Mouse (Mus musculus) embryonic fibroblast, embryonic 13.5 days (primary cell): ENCODE data around the gene Trpm8. TPM values are rescaled to one million over a fixed set of nuclear protein-coding genes. Genes with fewer than 3 reads are reported as not detected.

Source experiments
- H3K27ac ChIP-seq: 2 replicates; pipeline ENCODE4 v1.5.1; 2012; ENCODE audit warnings: low read length, control low read depth, inconsistent platforms; ENCODE audit not compliant: insufficient read depth
- H3K4me1 ChIP-seq: 2 replicates; pipeline ENCODE4 v1.6.1; 2011; ENCODE audit warnings: low read length; ENCODE audit not compliant: control insufficient read depth, insufficient read depth
- H3K4me3 ChIP-seq: 2 replicates; pipeline ENCODE4 v1.5.1; 2011; ENCODE audit warnings: mild to moderate bottlenecking, control low read depth, low read length; ENCODE audit not compliant: insufficient read depth
- CTCF ChIP-seq: IDR thresholded peaks from 2 replicates; pipeline ENCODE4 v1.5.1; 2011; ENCODE audit warnings: mild to moderate bottlenecking, control low read depth, low read length, moderate library complexity, borderline replicate concordance; ENCODE audit not compliant: insufficient read depth
- POLR2A ChIP-seq: IDR thresholded peaks from 2 replicates; pipeline ENCODE4 v1.6.1; 2011; ENCODE audit warnings: low read depth, mild to moderate bottlenecking, control low read depth, low read length, moderate library complexity
- polyA plus RNA-seq: library from polyadenylated mRNA; stranded (reverse); fragments of >200 nt; gene quantifications from 2 replicates; pipeline ENCODE4 v1.2.4, GENCODE M21; 2011; ENCODE audit warnings: low read depth; ENCODE audit not compliant: missing spikeins, insufficient read length

The Trpm8 gene
- polyA plus RNA-seq, 1 experiment: not detected

- Histone ChIP-seq H3K27ac (no peak overlapping the region), H3K4me3 (no peak overlapping the region), H3K4me1 (no peaks in the 10 kb centered on the region)
- TF ChIP-seq CTCF (no peak), POLR2A (no peak)
Observed at GRCm38 (mm10) chr1:88246386-88246785, 31.1 kb upstream of the Trpm8 start.

- no peak overlapping the region for H3K27ac ChIP-seq
- TF ChIP-seq POLR2A (no peak), CTCF (no peak)
- H3K4me1 ChIP-seq: no peaks in the 10 kb centered on the region
- no peak overlapping the region for H3K4me3 ChIP-seq
Observed at GRCm38 (mm10) chr1:88247660-88248059, 29.8 kb upstream of the Trpm8 start.

- Histone ChIP-seq H3K4me1 (no peaks in the 10 kb centered on the region), H3K4me3 (no peak overlapping the region), H3K27ac (no peak overlapping the region)
- TF ChIP-seq POLR2A (no peak), CTCF (no peak)
Observed at GRCm38 (mm10) chr1:88248658-88249057, 28.8 kb upstream of the Trpm8 start.

- TF ChIP-seq CTCF: no peak
- TF ChIP-seq POLR2A: no peak
- Histone ChIP-seq H3K27ac (no peak overlapping the region), H3K4me1 (no peaks in the 10 kb centered on the region)
Observed at GRCm38 (mm10) chr1:88249596-88249995, 27.9 kb upstream of the Trpm8 start.

GRCm38 (mm10) chr1:88250023-88250422 lies 27.4 kb upstream of the Trpm8 start:
- Histone ChIP-seq H3K4me1 (no peaks in the 10 kb centered on the region), H3K27ac (no peak overlapping the region), H3K4me3 (no peak overlapping the region)
- no peak for TF ChIP-seq POLR2A
- no peak for TF ChIP-seq CTCF

More at GRCm38 (mm10) chr1:88249596-88249995, 27.9 kb upstream of the Trpm8 start:
- H3K4me3 ChIP-seq: no peak overlapping the region

GRCm38 (mm10) chr1:88253106-88253505 lies 24.4 kb upstream of the Trpm8 start:
- no peak for TF ChIP-seq CTCF
- no peak for TF ChIP-seq POLR2A
- Histone ChIP-seq H3K27ac (no peak overlapping the region), H3K4me3 (no peak overlapping the region), H3K4me1 (no peaks in the 10 kb centered on the region)

GRCm38 (mm10) chr1:88253540-88253939 lies 23.9 kb upstream of the Trpm8 start:
- Histone ChIP-seq H3K4me1 (no peaks in the 10 kb centered on the region), H3K27ac (no peak overlapping the region), H3K4me3 (no peak overlapping the region)
- TF ChIP-seq POLR2A (no peak), CTCF (no peak)

- TF ChIP-seq POLR2A (no peak), CTCF (no peak)
- no peak overlapping the region for H3K27ac ChIP-seq
- H3K4me3 ChIP-seq: no peak overlapping the region
- H3K4me1 ChIP-seq: no peaks in the 10 kb centered on the region
Observed at GRCm38 (mm10) chr1:88254793-88255465, 22.5 kb upstream of the Trpm8 start.

GRCm38 (mm10) chr1:88255466-88255857 lies 22.0 kb upstream of the Trpm8 start:
- Histone ChIP-seq H3K27ac (no peak overlapping the region), H3K4me3 (no peak overlapping the region), H3K4me1 (no peaks in the 10 kb centered on the region)
- TF ChIP-seq POLR2A: no peak
- TF ChIP-seq CTCF: no peak

- Histone ChIP-seq H3K27ac (no peak overlapping the region), H3K4me1 (no peaks in the 10 kb centered on the region), H3K4me3 (no peak overlapping the region)
- TF ChIP-seq CTCF (no peak), POLR2A (no peak)
Observed at GRCm38 (mm10) chr1:88255989-88256754, 21.3 kb upstream of the Trpm8 start.
